Mouse (Mus musculus): Measurements from ENCODE around the gene Cdc14b. TPM values are rescaled to one million over a fixed set of nuclear protein-coding genes. Genes with fewer than 3 reads are reported as not detected.

Gene Cdc14b
- 4.5 and 5.3 TPM in 2 replicates for polyA plus RNA-seq (2015; fragmentation: Nextera tagmentation; extraction: Ambion mirVana)

- H3K9ac ChIP-seq (replicated peaks) = peak within 1 kb of the TSS; percentile 46
- H3K4me3 ChIP-seq (ENCODE audit: low read depth, low read length) = peak within 1 kb of the TSS; percentile 65
- WGBS (ENCODE audit: insufficient replicate concordance) = under 1% methylated on average over 57 of the region's 57 CpGs
- peaks cover 23% of the 10 kb centered on the region for H3K27me3 ChIP-seq (ENCODE audit: insufficient read depth, low read length)
- TF ChIP-seq EP300 (IDR thresholded peaks at IDR 0.05; ENCODE audit: low read depth) (no peak), CTCF (IDR thresholded peaks at IDR 0.05; ENCODE audit: low read depth) (no peak)
- H3K4me1 ChIP-seq (ENCODE audit: insufficient read depth) = peaks cover 21% of the 10 kb centered on the region
- no peaks in the 10 kb centered on the region for H3K9me3 ChIP-seq (ENCODE audit: low read length)
- ATAC-seq (peak; percentile 88), DNase-seq (peak; percentile 66)
- H3K36me3 ChIP-seq (replicated peaks; ENCODE audit: insufficient read depth, low read length) = no peaks in the 10 kb centered on the region
- peak within 1 kb of the TSS; percentile 99 for H3K4me2 ChIP-seq (ENCODE audit: low read depth, low read length)
- no peak within 1 kb of the TSS for H3K27ac ChIP-seq (ENCODE audit: low read depth)
Observed at GRCm38 (mm10) chr13:64274879-64275753, at the start of gene Cdc14b. TSS of gene Cdc14b (minus strand) at chr13:64275290.

GRCm38 (mm10) chr13:64322561-64323281 is 47.6 kb upstream of the Cdc14b start:
- Histone ChIP-seq H3K9me3 (ENCODE audit: low read length) (no peaks in the 10 kb centered on the region), H3K4me2 (ENCODE audit: low read depth, low read length) (no peak overlapping the region), H3K27me3 (ENCODE audit: insufficient read depth, low read length) (no peaks in the 10 kb centered on the region), H3K4me1 (ENCODE audit: insufficient read depth) (no peaks in the 10 kb centered on the region), H3K4me3 (ENCODE audit: low read depth, low read length) (no peak overlapping the region), H3K27ac (ENCODE audit: low read depth) (no peak overlapping the region), H3K9ac (replicated peaks) (no peak overlapping the region), H3K36me3 (replicated peaks; ENCODE audit: insufficient read depth, low read length) (no peaks in the 10 kb centered on the region)
- ATAC-seq = no peak
- 72% methylated on average over 8 of the region's 8 CpGs for WGBS (ENCODE audit: insufficient replicate concordance)
- TF ChIP-seq EP300 (IDR thresholded peaks at IDR 0.05; ENCODE audit: low read depth) (no peak), CTCF (IDR thresholded peaks at IDR 0.05; ENCODE audit: low read depth) (no peak)
- no peak for DNase-seq

DNA sequence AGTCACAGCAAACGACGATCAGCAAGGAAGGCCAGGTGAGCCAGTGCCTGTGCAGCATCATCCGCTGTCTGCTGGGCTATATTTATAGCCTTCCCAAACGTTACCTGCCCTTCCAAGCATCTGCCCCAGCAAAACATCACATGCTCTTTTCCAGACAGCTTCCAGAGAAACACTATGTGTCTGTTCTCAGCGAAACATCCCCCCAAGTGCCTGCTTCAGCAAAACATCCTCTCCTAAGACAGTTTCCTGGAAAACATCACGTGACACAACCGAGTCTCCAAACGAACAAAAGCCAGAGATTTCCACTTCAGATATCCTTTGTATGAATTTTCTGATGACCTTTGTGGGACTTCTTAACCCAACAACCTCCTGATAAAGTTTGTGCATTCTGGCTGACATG is 45.2 kb upstream of the Cdc14b start:
- H3K27me3 ChIP-seq (ENCODE audit: insufficient read depth, low read length) = no peaks in the 10 kb centered on the region
- H3K4me1 ChIP-seq (ENCODE audit: insufficient read depth) = no peaks in the 10 kb centered on the region
- 52% methylated on average over 8 of the region's 8 CpGs for WGBS (ENCODE audit: insufficient replicate concordance)
- no peak overlapping the region for H3K9ac ChIP-seq (replicated peaks)
- DNase-seq (no peak), ATAC-seq (no peak)
- H3K36me3 ChIP-seq (replicated peaks; ENCODE audit: insufficient read depth, low read length) = no peaks in the 10 kb centered on the region
- no peak overlapping the region for H3K4me3 ChIP-seq (ENCODE audit: low read depth, low read length)
- H3K4me2 ChIP-seq (ENCODE audit: low read depth, low read length) = no peak overlapping the region
- TF ChIP-seq EP300 (IDR thresholded peaks at IDR 0.05; ENCODE audit: low read depth) (0 out of 2 replicates have a peak, but pooled peaks have one; percentile 10), CTCF (IDR thresholded peaks at IDR 0.05; ENCODE audit: low read depth) (no peak)
- no peak overlapping the region for H3K27ac ChIP-seq (ENCODE audit: low read depth)
- H3K9me3 ChIP-seq (ENCODE audit: low read length) = no peaks in the 10 kb centered on the region

GRCm38 (mm10) chr13:64319782-64320181 is 44.7 kb upstream of the Cdc14b start:
- TF ChIP-seq EP300 (IDR thresholded peaks at IDR 0.05; ENCODE audit: low read depth) (no peak), CTCF (IDR thresholded peaks at IDR 0.05; ENCODE audit: low read depth) (peak; percentile 17; the same call in 1 of the 2 replicates)

DNA sequence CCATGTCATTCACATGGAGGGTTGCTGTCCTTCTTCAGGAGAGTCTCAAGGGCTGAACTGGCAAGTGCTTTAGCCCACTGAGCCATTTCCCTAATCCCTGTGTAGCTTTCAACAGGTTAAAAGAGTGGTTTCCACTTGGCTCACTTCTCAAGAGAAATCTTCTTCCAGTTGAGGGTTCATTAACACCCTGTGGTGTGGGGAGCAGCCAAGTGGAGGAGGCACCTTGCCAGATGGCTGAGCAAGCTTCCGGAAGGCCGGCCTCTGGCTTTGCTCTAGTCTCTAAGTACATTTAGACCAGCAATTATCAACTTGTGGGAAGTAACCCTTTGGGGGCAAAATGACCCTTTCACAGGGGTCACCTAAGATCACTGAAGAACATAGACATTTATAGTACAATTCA is 43.3 kb upstream of the Cdc14b start:
- Histone ChIP-seq H3K4me3 (ENCODE audit: low read depth, low read length) (no peak overlapping the region), H3K27ac (ENCODE audit: low read depth) (no peak overlapping the region), H3K36me3 (replicated peaks; ENCODE audit: insufficient read depth, low read length) (no peaks in the 10 kb centered on the region), H3K9ac (replicated peaks) (no peak overlapping the region), H3K27me3 (ENCODE audit: insufficient read depth, low read length) (no peaks in the 10 kb centered on the region), H3K4me2 (ENCODE audit: low read depth, low read length) (no peak overlapping the region), H3K9me3 (ENCODE audit: low read length) (no peaks in the 10 kb centered on the region), H3K4me1 (ENCODE audit: insufficient read depth) (no peaks in the 10 kb centered on the region)
- WGBS (ENCODE audit: insufficient replicate concordance) = 73% methylated on average over 2 of the region's 2 CpGs
- TF ChIP-seq EP300 (IDR thresholded peaks at IDR 0.05; ENCODE audit: low read depth) = no peak
- TF ChIP-seq CTCF (IDR thresholded peaks at IDR 0.05; ENCODE audit: low read depth) = no peak
- DNase-seq (no peak), ATAC-seq (no peak)

More at GRCm38 (mm10) chr13:64319782-64320181, 44.7 kb upstream of the Cdc14b start:
- DNase-seq (no peak), ATAC-seq (no peak)
- no peaks in the 10 kb centered on the region for H3K9me3 ChIP-seq (ENCODE audit: low read length)
- no peaks in the 10 kb centered on the region for H3K36me3 ChIP-seq (replicated peaks; ENCODE audit: insufficient read depth, low read length)
- no peaks in the 10 kb centered on the region for H3K27me3 ChIP-seq (ENCODE audit: insufficient read depth, low read length)
- no peak overlapping the region for H3K4me3 ChIP-seq (ENCODE audit: low read depth, low read length)
- H3K9ac ChIP-seq (replicated peaks) = no peak overlapping the region
- H3K4me2 ChIP-seq (ENCODE audit: low read depth, low read length) = no peak overlapping the region
- no peaks in the 10 kb centered on the region for H3K4me1 ChIP-seq (ENCODE audit: insufficient read depth)
- H3K27ac ChIP-seq (ENCODE audit: low read depth) = no peak overlapping the region; the same call in 1 of the 2 replicates

- TF ChIP-seq CTCF (IDR thresholded peaks at IDR 0.05; ENCODE audit: low read depth) = peak; percentile 75
- TF ChIP-seq EP300 (IDR thresholded peaks at IDR 0.05; ENCODE audit: low read depth) = peak; percentile 35; the same call in 1 of the 2 replicates
- Histone ChIP-seq H3K27ac (ENCODE audit: low read depth) (peak overlapping the region; percentile 78), H3K4me3 (ENCODE audit: low read depth, low read length) (no peak overlapping the region), H3K4me2 (ENCODE audit: low read depth, low read length) (no peak overlapping the region), H3K9ac (replicated peaks) (no peak overlapping the region), H3K27me3 (ENCODE audit: insufficient read depth, low read length) (no peaks in the 10 kb centered on the region), H3K4me1 (ENCODE audit: insufficient read depth) (peaks cover 7% of the 10 kb centered on the region), H3K9me3 (ENCODE audit: low read length) (no peaks in the 10 kb centered on the region), H3K36me3 (replicated peaks; ENCODE audit: insufficient read depth, low read length) (no peaks in the 10 kb centered on the region)
- 1% methylated on average over 3 of the region's 3 CpGs for WGBS (ENCODE audit: insufficient replicate concordance)
- peak; percentile 26 for DNase-seq
- peak; percentile 14 for ATAC-seq
Observed at GRCm38 (mm10) chr13:64315483-64316050, 40.5 kb upstream of the Cdc14b start.
